Mouse (Mus musculus) forebrain, embryonic 14.5 days (tissue): Measurements from ENCODE around the gene Dhtkd1. TPM values are rescaled to one million over a fixed set of nuclear protein-coding genes. Genes with fewer than 3 reads are reported as not detected.

Experiments used
- polyA plus RNA-seq: library from polyadenylated mRNA; unstranded; fragments of >200 nt; fragmentation: Nextera tagmentation; extraction: Ambion mirVana; gene quantifications from 2 replicates; pipeline ENCODE4 v1.2.1, GENCODE M21; 2014

Dhtkd1 gene
- polyA plus RNA-seq, 1 experiment from 2014 or later: 2.5 TPM

Other genes starting within 250 kb of the Dhtkd1 start
- gene Camk1d, start 228.3 kb downstream of the Dhtkd1 start, polyA plus RNA-seq: 3.8 and 4.1 TPM in 2 replicates
- 32.0 and 36.2 TPM in 2 replicates for gene Nudt5, start 97.8 kb downstream of the Dhtkd1 start, polyA plus RNA-seq
- gene Cdc123, start 97.6 kb downstream of the Dhtkd1 start, polyA plus RNA-seq: 278 and 301 TPM in 2 replicates
- gene Gm13199, start 79.9 kb downstream of the Dhtkd1 start, polyA plus RNA-seq: 0.63 and 0.85 TPM in 2 replicates
- 80.3 and 86.8 TPM in 2 replicates for gene Sec61a2, start 47.4 kb downstream of the Dhtkd1 start, polyA plus RNA-seq
- 7.6 and 7.8 TPM in 2 replicates for gene Upf2, start 8.7 kb upstream of the Dhtkd1 start, polyA plus RNA-seq
- 1.8 and 3.4 TPM in 2 replicates for gene Proser2, start 187.4 kb upstream of the Dhtkd1 start, polyA plus RNA-seq